Mouse (Mus musculus): ENCODE measurements around the gene Izumo1r. TPM values are rescaled to one million over a fixed set of nuclear protein-coding genes. Genes with fewer than 3 reads are reported as not detected.
"Not testable (repeated sequence)": the region's sequence is repeated elsewhere in the genome, so short reads cannot be mapped to it uniquely, and the experiment has no call there.

The Izumo1r gene
- total RNA-seq, 1 experiment from 2014 or later = not detected

- ATAC-seq (replicated peaks in 1 of 2; ENCODE audit: insufficient read depth in 1 of 2, low FRiP score in 2 of 2, low TSS enrichment in 1 of 2, low read depth in 1 of 2, poor library complexity in 2 of 2, severe bottlenecking in 2 of 2) = no peak
Observed at GRCm38 (mm10) chr9:14884641-14885040, 19.1 kb downstream of the Izumo1r start.

GRCm38 (mm10) chr9:14876566-14876965 lies 27.2 kb downstream of the Izumo1r start:
- ATAC-seq (replicated peaks in 1 of 2; ENCODE audit: insufficient read depth in 1 of 2, low FRiP score in 2 of 2, low TSS enrichment in 1 of 2, low read depth in 1 of 2, poor library complexity in 2 of 2, severe bottlenecking in 2 of 2) = not testable (repeated sequence)

GRCm38 (mm10) chr9:14875743-14876507 lies 27.8 kb downstream of the Izumo1r start:
- ATAC-seq (replicated peaks in 1 of 2; ENCODE audit: insufficient read depth in 1 of 2, low FRiP score in 2 of 2, low TSS enrichment in 1 of 2, low read depth in 1 of 2, poor library complexity in 2 of 2, severe bottlenecking in 2 of 2) = no peak

GRCm38 (mm10) chr9:14872181-14872930 lies 31.4 kb downstream of the Izumo1r start:
- no peak for ATAC-seq (replicated peaks in 1 of 2; ENCODE audit: insufficient read depth in 1 of 2, low FRiP score in 2 of 2, low TSS enrichment in 1 of 2, low read depth in 1 of 2, poor library complexity in 2 of 2, severe bottlenecking in 2 of 2)

GRCm38 (mm10) chr9:14871536-14871935 lies 32.2 kb downstream of the Izumo1r start:
- ATAC-seq (replicated peaks in 1 of 2; ENCODE audit: insufficient read depth in 1 of 2, low FRiP score in 2 of 2, low TSS enrichment in 1 of 2, low read depth in 1 of 2, poor library complexity in 2 of 2, severe bottlenecking in 2 of 2) = no peak

GRCm38 (mm10) chr9:14870802-14871201 lies 32.9 kb downstream of the Izumo1r start:
- ATAC-seq (replicated peaks in 1 of 2; ENCODE audit: insufficient read depth in 1 of 2, low FRiP score in 2 of 2, low TSS enrichment in 1 of 2, low read depth in 1 of 2, poor library complexity in 2 of 2, severe bottlenecking in 2 of 2) = no peak

- no peak for ATAC-seq (replicated peaks in 1 of 2; ENCODE audit: insufficient read depth in 1 of 2, low FRiP score in 2 of 2, low TSS enrichment in 1 of 2, low read depth in 1 of 2, poor library complexity in 2 of 2, severe bottlenecking in 2 of 2)
Observed at GRCm38 (mm10) chr9:14870377-14870776, 33.4 kb downstream of the Izumo1r start.

- ATAC-seq (replicated peaks in 1 of 2; ENCODE audit: insufficient read depth in 1 of 2, low FRiP score in 2 of 2, low TSS enrichment in 1 of 2, low read depth in 1 of 2, poor library complexity in 2 of 2, severe bottlenecking in 2 of 2) = no peak
Observed at GRCm38 (mm10) chr9:14868326-14868725, 35.4 kb downstream of the Izumo1r start.

- ATAC-seq (replicated peaks in 1 of 2; ENCODE audit: insufficient read depth in 1 of 2, low FRiP score in 2 of 2, low TSS enrichment in 1 of 2, low read depth in 1 of 2, poor library complexity in 2 of 2, severe bottlenecking in 2 of 2) = peak; percentile 92 to 98
Observed at GRCm38 (mm10) chr9:14866957-14867356, 36.8 kb downstream of the Izumo1r start.

GRCm38 (mm10) chr9:14864726-14865125 lies 39.0 kb downstream of the Izumo1r start:
- no peak for ATAC-seq (replicated peaks in 1 of 2; ENCODE audit: insufficient read depth in 1 of 2, low FRiP score in 2 of 2, low TSS enrichment in 1 of 2, low read depth in 1 of 2, poor library complexity in 2 of 2, severe bottlenecking in 2 of 2)

- ATAC-seq (replicated peaks in 1 of 2; ENCODE audit: insufficient read depth in 1 of 2, low FRiP score in 2 of 2, low TSS enrichment in 1 of 2, low read depth in 1 of 2, poor library complexity in 2 of 2, severe bottlenecking in 2 of 2) = no peak
Observed at GRCm38 (mm10) chr9:14863126-14863525, 40.6 kb downstream of the Izumo1r start.

- ATAC-seq (replicated peaks in 1 of 2; ENCODE audit: insufficient read depth in 1 of 2, low FRiP score in 2 of 2, low TSS enrichment in 1 of 2, low read depth in 1 of 2, poor library complexity in 2 of 2, severe bottlenecking in 2 of 2) = peak; percentile 79 to 82
Observed at GRCm38 (mm10) chr9:14859868-14860639, 43.7 kb downstream of the Izumo1r start, which contains the start of gene Gpr83. Gene Gpr83 (plus strand): TSS chr9:14860210.

GRCm38 (mm10) chr9:14858782-14859181 lies 45.0 kb downstream of the Izumo1r start:
- no peak for ATAC-seq (replicated peaks in 1 of 2; ENCODE audit: insufficient read depth in 1 of 2, low FRiP score in 2 of 2, low TSS enrichment in 1 of 2, low read depth in 1 of 2, poor library complexity in 2 of 2, severe bottlenecking in 2 of 2)

- no peak for ATAC-seq (replicated peaks in 1 of 2; ENCODE audit: insufficient read depth in 1 of 2, low FRiP score in 2 of 2, low TSS enrichment in 1 of 2, low read depth in 1 of 2, poor library complexity in 2 of 2, severe bottlenecking in 2 of 2)
Observed at GRCm38 (mm10) chr9:14858170-14858706, 45.5 kb downstream of the Izumo1r start.

GRCm38 (mm10) chr9:14856922-14857654 lies 46.7 kb downstream of the Izumo1r start:
- ATAC-seq (replicated peaks in 1 of 2; ENCODE audit: insufficient read depth in 1 of 2, low FRiP score in 2 of 2, low TSS enrichment in 1 of 2, low read depth in 1 of 2, poor library complexity in 2 of 2, severe bottlenecking in 2 of 2) = no peak

GRCm38 (mm10) chr9:14854585-14854984 lies 49.2 kb downstream of the Izumo1r start:
- no peak for ATAC-seq (replicated peaks in 1 of 2; ENCODE audit: insufficient read depth in 1 of 2, low FRiP score in 2 of 2, low TSS enrichment in 1 of 2, low read depth in 1 of 2, poor library complexity in 2 of 2, severe bottlenecking in 2 of 2)

Measured in hematopoietic stem cell, adult 5-6 weeks (primary cell).